Mouse (Mus musculus) forebrain, embryonic 13.5 days (tissue): ENCODE data around the gene Ank2. TPM values are rescaled to one million over a fixed set of nuclear protein-coding genes. Genes with fewer than 3 reads are reported as not detected.
A peak's percentile ranks its signal among the peaks of the same experiment; 100 is the strongest.

ENCODE experiments used
- ATAC-seq: fragments of 200-750 bp; cut with Nextera tagmentation; 2 replicates; pipeline ENCODE4 v1.8.0; 2017
- H3K27ac ChIP-seq: fragments of 300-500 bp; sonication (generic); 2 replicates; pipeline ENCODE4 v1.5.1; 2015; ENCODE audit warnings: inconsistent platforms, mild to moderate bottlenecking, moderate library complexity
- H3K27me3 ChIP-seq: fragments of 300-500 bp; sonication (generic); 2 replicates; pipeline ENCODE4 v1.6.1; 2015; ENCODE audit warnings: mild to moderate bottlenecking, inconsistent platforms
- H3K36me3 ChIP-seq: fragments of 300-500 bp; sonication (generic); 2 replicates; pipeline ENCODE4 v1.6.1; 2015; ENCODE audit warnings: mild to moderate bottlenecking, inconsistent platforms; ENCODE audit not compliant: poor library complexity, severe bottlenecking
- H3K4me1 ChIP-seq: fragments of 300-500 bp; sonication (generic); 2 replicates; pipeline ENCODE4 v1.6.1; 2015; ENCODE audit warnings: inconsistent platforms
- H3K4me2 ChIP-seq: fragments of 300-500 bp; sonication (generic); 2 replicates; pipeline ENCODE4 v1.6.1; 2015; ENCODE audit warnings: inconsistent platforms, mild to moderate bottlenecking, moderate library complexity
- H3K4me3 ChIP-seq: fragments of 300-500 bp; sonication (generic); 2 replicates; pipeline ENCODE4 v1.5.1; 2015; ENCODE audit warnings: mild to moderate bottlenecking, inconsistent platforms
- H3K9ac ChIP-seq: fragments of 300-500 bp; sonication (generic); 2 replicates; pipeline ENCODE4 v1.6.1; 2015; ENCODE audit warnings: mild to moderate bottlenecking, inconsistent platforms
- H3K9me3 ChIP-seq: fragments of 300-500 bp; sonication (generic); replicated peaks from 2 replicates; pipeline ENCODE4 v1.6.1; 2016; ENCODE audit warnings: inconsistent platforms
- WGBS: fragments of 180-500 bp; shearing (Covaris S2); methylation state at CpG from one replicate; pipeline ENCODE4 v1.1.7; 2015; 5-methylcytosine and 5-hydroxymethylcytosine counted together
- polyA plus RNA-seq: library from polyadenylated mRNA; unstranded; fragments of >200 nt; fragmentation: Nextera tagmentation; extraction: Ambion mirVana; gene quantifications from 2 replicates; pipeline ENCODE4 v1.2.1, GENCODE M21; 2015

Gene Ank2
- polyA plus RNA-seq, 1 experiment from 2014 or later = 125 TPM

GRCm38 (mm10) chr3:126994149-126994548 is 505.0 kb downstream of the Ank2 start:
- ATAC-seq = peak; percentile 5; the same call in 1 of the 2 replicates
- H3K9ac ChIP-seq = no peak overlapping the region
- peak overlapping the region; percentile 37 for H3K4me2 ChIP-seq
- H3K27ac ChIP-seq = peak overlapping the region; percentile 68
- no peaks in the 10 kb centered on the region for H3K9me3 ChIP-seq
- WGBS = 16% methylated on average over 7 of the region's 7 CpGs
- H3K36me3 ChIP-seq = 0 out of 2 replicates have a peak, but pooled peaks cover 5% of the 10 kb centered on the region
- H3K27me3 ChIP-seq = no peaks in the 10 kb centered on the region
- peaks cover 62% of the 10 kb centered on the region for H3K4me1 ChIP-seq
- H3K4me3 ChIP-seq = no peak overlapping the region

- no peak overlapping the region for H3K9ac ChIP-seq
- peaks cover 24% of the 10 kb centered on the region for H3K4me1 ChIP-seq
- peaks cover 28% of the 10 kb centered on the region for H3K36me3 ChIP-seq
- no peaks in the 10 kb centered on the region for H3K9me3 ChIP-seq
- ATAC-seq = no peak
- no peak overlapping the region for H3K4me3 ChIP-seq
- H3K4me2 ChIP-seq = no peak overlapping the region
- 61% methylated on average over 3 of the region's 3 CpGs for WGBS
- no peak overlapping the region for H3K27ac ChIP-seq
- H3K27me3 ChIP-seq = no peaks in the 10 kb centered on the region
These were observed 509.2 kb downstream of the Ank2 start for GRCm38 (mm10) chr3:126989936-126990335.

- Histone ChIP-seq H3K4me3 (no peak overlapping the region), H3K9me3 (no peaks in the 10 kb centered on the region), H3K27ac (no peak overlapping the region), H3K27me3 (no peaks in the 10 kb centered on the region), H3K36me3 (peaks cover 31% of the 10 kb centered on the region), H3K4me2 (no peak overlapping the region), H3K9ac (no peak overlapping the region), H3K4me1 (peaks cover 4% of the 10 kb centered on the region; the same call in 1 of the 2 replicates)
- 89% methylated on average over 3 of the region's 3 CpGs for WGBS
- peak; percentile 39; the same call in 1 of the 2 replicates for ATAC-seq
These were observed 512.5 kb downstream of the Ank2 start for GRCm38 (mm10) chr3:126986687-126987086.

GRCm38 (mm10) chr3:126982814-126983213 is 516.3 kb downstream of the Ank2 start:
- WGBS = 87% methylated on average over 5 of the region's 5 CpGs
- Histone ChIP-seq H3K9me3 (no peaks in the 10 kb centered on the region), H3K4me2 (no peak overlapping the region), H3K4me3 (no peak overlapping the region), H3K4me1 (no peaks in the 10 kb centered on the region), H3K27ac (no peak overlapping the region), H3K9ac (no peak overlapping the region), H3K27me3 (no peaks in the 10 kb centered on the region), H3K36me3 (peaks cover 32% of the 10 kb centered on the region)
- no peak for ATAC-seq

GRCm38 (mm10) chr3:126981163-126981562 is 518.0 kb downstream of the Ank2 start:
- Histone ChIP-seq H3K4me2 (no peak overlapping the region), H3K36me3 (peaks cover 29% of the 10 kb centered on the region), H3K27ac (no peak overlapping the region), H3K4me1 (no peaks in the 10 kb centered on the region), H3K9me3 (no peaks in the 10 kb centered on the region), H3K27me3 (no peaks in the 10 kb centered on the region), H3K4me3 (no peak overlapping the region), H3K9ac (no peak overlapping the region)
- 96% methylated on average over 3 of the region's 3 CpGs for WGBS
- ATAC-seq = no peak

GRCm38 (mm10) chr3:126979635-126980034 is 519.5 kb downstream of the Ank2 start:
- Histone ChIP-seq H3K27me3 (no peaks in the 10 kb centered on the region), H3K4me2 (no peak overlapping the region), H3K9me3 (no peaks in the 10 kb centered on the region), H3K27ac (peak overlapping the region; percentile 40; the same call in 1 of the 2 replicates), H3K9ac (no peak overlapping the region), H3K4me1 (no peaks in the 10 kb centered on the region), H3K4me3 (no peak overlapping the region), H3K36me3 (peaks cover 37% of the 10 kb centered on the region)
- 69% methylated on average over 3 of the region's 3 CpGs for WGBS
- ATAC-seq = 0 out of 2 replicates have a peak, but pooled peaks have one; percentile 34

GRCm38 (mm10) chr3:126978768-126979410 is 520.3 kb downstream of the Ank2 start:
- no peaks in the 10 kb centered on the region for H3K27me3 ChIP-seq
- no peak overlapping the region for H3K4me2 ChIP-seq
- H3K9ac ChIP-seq = no peak overlapping the region
- peak; percentile 70; the same call in 1 of the 2 replicates for ATAC-seq
- 70% methylated on average over 11 of the region's 11 CpGs for WGBS
- H3K4me1 ChIP-seq = no peaks in the 10 kb centered on the region
- no peak overlapping the region for H3K27ac ChIP-seq
- H3K36me3 ChIP-seq = peaks cover 37% of the 10 kb centered on the region
- H3K9me3 ChIP-seq = no peaks in the 10 kb centered on the region
- H3K4me3 ChIP-seq = no peak overlapping the region

- Histone ChIP-seq H3K9me3 (no peaks in the 10 kb centered on the region), H3K9ac (no peak overlapping the region), H3K27me3 (no peaks in the 10 kb centered on the region), H3K4me3 (no peak overlapping the region), H3K27ac (no peak overlapping the region), H3K4me1 (no peaks in the 10 kb centered on the region), H3K36me3 (peaks cover 46% of the 10 kb centered on the region), H3K4me2 (no peak overlapping the region)
- ATAC-seq = no peak
- 69% methylated on average over 6 of the region's 6 CpGs for WGBS
These were observed 521.8 kb downstream of the Ank2 start for GRCm38 (mm10) chr3:126977399-126977798.

GRCm38 (mm10) chr3:126976793-126977192 is 522.4 kb downstream of the Ank2 start:
- no peaks in the 10 kb centered on the region for H3K9me3 ChIP-seq
- no peak overlapping the region for H3K27ac ChIP-seq
- H3K4me1 ChIP-seq = no peaks in the 10 kb centered on the region
- ATAC-seq = no peak
- H3K4me2 ChIP-seq = no peak overlapping the region
- no peaks in the 10 kb centered on the region for H3K27me3 ChIP-seq
- no peak overlapping the region for H3K4me3 ChIP-seq
- WGBS = 86% methylated on average over 16 of the region's 16 CpGs
- no peak overlapping the region for H3K9ac ChIP-seq
- peaks cover 45% of the 10 kb centered on the region for H3K36me3 ChIP-seq

GRCm38 (mm10) chr3:126975409-126975808 is 523.7 kb downstream of the Ank2 start:
- no peak overlapping the region for H3K4me3 ChIP-seq
- H3K9ac ChIP-seq = no peak overlapping the region
- no peaks in the 10 kb centered on the region for H3K9me3 ChIP-seq
- no peak overlapping the region for H3K27ac ChIP-seq
- peaks cover 39% of the 10 kb centered on the region for H3K36me3 ChIP-seq
- H3K27me3 ChIP-seq = no peaks in the 10 kb centered on the region
- no peak overlapping the region for H3K4me2 ChIP-seq
- H3K4me1 ChIP-seq = no peaks in the 10 kb centered on the region
- no peak for ATAC-seq
- 83% methylated on average over 5 of the region's 5 CpGs for WGBS

- Histone ChIP-seq H3K27ac (no peak overlapping the region), H3K4me1 (no peaks in the 10 kb centered on the region), H3K9ac (no peak overlapping the region), H3K4me2 (no peak overlapping the region), H3K27me3 (no peaks in the 10 kb centered on the region), H3K9me3 (no peaks in the 10 kb centered on the region), H3K4me3 (no peak overlapping the region), H3K36me3 (peaks cover 39% of the 10 kb centered on the region)
- ATAC-seq = no peak
- WGBS = 89% methylated on average over 2 of the region's 2 CpGs
These were observed 525.6 kb downstream of the Ank2 start for GRCm38 (mm10) chr3:126973551-126973950.

GRCm38 (mm10) chr3:126971531-126971930 is 527.6 kb downstream of the Ank2 start:
- Histone ChIP-seq H3K4me2 (no peak overlapping the region), H3K4me1 (no peaks in the 10 kb centered on the region), H3K4me3 (no peak overlapping the region), H3K36me3 (peaks cover 35% of the 10 kb centered on the region), H3K27ac (no peak overlapping the region), H3K9me3 (no peaks in the 10 kb centered on the region), H3K27me3 (no peaks in the 10 kb centered on the region), H3K9ac (no peak overlapping the region)
- 92% methylated on average over 9 of the region's 9 CpGs for WGBS
- no peak for ATAC-seq

- H3K36me3 ChIP-seq = peaks cover 45% of the 10 kb centered on the region
- no peak for ATAC-seq
- 85% methylated on average over 2 of the region's 2 CpGs for WGBS
- H3K4me1 ChIP-seq = no peaks in the 10 kb centered on the region
- no peaks in the 10 kb centered on the region for H3K9me3 ChIP-seq
- H3K27me3 ChIP-seq = no peaks in the 10 kb centered on the region
- H3K9ac ChIP-seq = no peak overlapping the region
- H3K27ac ChIP-seq = no peak overlapping the region
- no peak overlapping the region for H3K4me2 ChIP-seq
- no peak overlapping the region for H3K4me3 ChIP-seq
These were observed 530.4 kb downstream of the Ank2 start for GRCm38 (mm10) chr3:126968721-126969120.
